Mouse (Mus musculus): Measurements from ENCODE around the gene Lin37. TPM values are rescaled to one million over a fixed set of nuclear protein-coding genes. Genes with fewer than 3 reads are reported as not detected.

Lin37 gene
- polyA plus RNA-seq (2015; fragmentation: Nextera tagmentation; extraction: Ambion mirVana) = 32.8 and 38.6 TPM in 2 replicates

GRCm38 (mm10) chr7:30559443-30559954 is at the start of gene Lin37:
Gene Lin37 (minus strand): TSS chr7:30559838.
- peak within 1 kb of the TSS; percentile 55 for H3K9ac ChIP-seq (replicated peaks; ENCODE audit: low read depth)
- peaks cover 12% of the 10 kb centered on the region; the same call in 1 of the 2 replicates for H3K4me1 ChIP-seq (ENCODE audit: insufficient read depth, low read depth, low read length)
- no peak for TF ChIP-seq EP300 (IDR thresholded peaks at IDR 0.05)
- no peak for TF ChIP-seq CTCF (IDR thresholded peaks at IDR 0.05)
- H3K27me3 ChIP-seq (replicated peaks; ENCODE audit: insufficient read depth, low read length) = no peaks in the 10 kb centered on the region
- DNase-seq (ENCODE audit: low spot score) (peak; percentile 99), ATAC-seq (peak; percentile 89)
- no peaks in the 10 kb centered on the region for H3K9me3 ChIP-seq (ENCODE audit: low read length)
- peak within 1 kb of the TSS; percentile 64 for H3K4me2 ChIP-seq (replicated peaks; ENCODE audit: low read depth, low read length)
- peaks cover 14% of the 10 kb centered on the region; the same call in 1 of the 2 replicates for H3K36me3 ChIP-seq (ENCODE audit: insufficient read depth, low read length)
- peak within 1 kb of the TSS; percentile 57 for H3K27ac ChIP-seq (ENCODE audit: low read length)
- WGBS = 1% methylated on average over 20 of the region's 20 CpGs
- peak within 1 kb of the TSS; percentile 49 for H3K4me3 ChIP-seq (ENCODE audit: low read depth, low read length)

GRCm38 (mm10) chr7:30608476-30608875 is 48.8 kb upstream of the Lin37 start:
- H3K36me3 ChIP-seq (ENCODE audit: insufficient read depth, low read length) = no peaks in the 10 kb centered on the region
- no peak for ATAC-seq
- no peak overlapping the region for H3K9ac ChIP-seq (replicated peaks; ENCODE audit: low read depth)
- no peak overlapping the region for H3K4me2 ChIP-seq (replicated peaks; ENCODE audit: low read depth, low read length)
- no peaks in the 10 kb centered on the region for H3K9me3 ChIP-seq (ENCODE audit: low read length)
- DNase-seq (ENCODE audit: low spot score) = no peak
- no peak overlapping the region for H3K27ac ChIP-seq (ENCODE audit: low read length)
- no peaks in the 10 kb centered on the region for H3K4me1 ChIP-seq (ENCODE audit: insufficient read depth, low read depth, low read length)
- H3K4me3 ChIP-seq (ENCODE audit: low read depth, low read length) = no peak overlapping the region
- WGBS = 52% methylated on average over 16 of the region's 16 CpGs
- TF ChIP-seq EP300 (IDR thresholded peaks at IDR 0.05) = no peak
- no peak for TF ChIP-seq CTCF (IDR thresholded peaks at IDR 0.05)
- H3K27me3 ChIP-seq (replicated peaks; ENCODE audit: insufficient read depth, low read length) = no peaks in the 10 kb centered on the region

GRCm38 (mm10) chr7:30607706-30608309 is 48.2 kb upstream of the Lin37 start:
- no peak overlapping the region for H3K9ac ChIP-seq (replicated peaks; ENCODE audit: low read depth)
- H3K27ac ChIP-seq (ENCODE audit: low read length) = no peak overlapping the region
- H3K4me1 ChIP-seq (ENCODE audit: insufficient read depth, low read depth, low read length) = no peaks in the 10 kb centered on the region
- no peaks in the 10 kb centered on the region for H3K36me3 ChIP-seq (ENCODE audit: insufficient read depth, low read length)
- no peaks in the 10 kb centered on the region for H3K9me3 ChIP-seq (ENCODE audit: low read length)
- ATAC-seq (peak; percentile 80), DNase-seq (ENCODE audit: low spot score) (peak; percentile 76)
- WGBS = 17% methylated on average over 8 of the region's 8 CpGs
- TF ChIP-seq CTCF (IDR thresholded peaks at IDR 0.05) (peak; percentile 85), EP300 (IDR thresholded peaks at IDR 0.05) (0 out of 2 replicates have a peak, but pooled peaks have one; percentile 39)
- H3K4me3 ChIP-seq (ENCODE audit: low read depth, low read length) = no peak overlapping the region
- no peaks in the 10 kb centered on the region for H3K27me3 ChIP-seq (replicated peaks; ENCODE audit: insufficient read depth, low read length)
- H3K4me2 ChIP-seq (replicated peaks; ENCODE audit: low read depth, low read length) = no peak overlapping the region

- no peak overlapping the region for H3K27ac ChIP-seq (ENCODE audit: low read length)
- no peak for TF ChIP-seq EP300 (IDR thresholded peaks at IDR 0.05)
- TF ChIP-seq CTCF (IDR thresholded peaks at IDR 0.05) = no peak
- no peak for DNase-seq (ENCODE audit: low spot score)
- H3K27me3 ChIP-seq (replicated peaks; ENCODE audit: insufficient read depth, low read length) = no peaks in the 10 kb centered on the region
- no peak overlapping the region for H3K4me2 ChIP-seq (replicated peaks; ENCODE audit: low read depth, low read length)
- H3K4me1 ChIP-seq (ENCODE audit: insufficient read depth, low read depth, low read length) = no peaks in the 10 kb centered on the region
- H3K36me3 ChIP-seq (ENCODE audit: insufficient read depth, low read length) = no peaks in the 10 kb centered on the region
- WGBS = 83% methylated on average over 8 of the region's 8 CpGs
- no peak overlapping the region for H3K9ac ChIP-seq (replicated peaks; ENCODE audit: low read depth)
- no peak overlapping the region for H3K4me3 ChIP-seq (ENCODE audit: low read depth, low read length)
- ATAC-seq = no peak
- H3K9me3 ChIP-seq (ENCODE audit: low read length) = no peaks in the 10 kb centered on the region
These were observed 45.3 kb upstream of the Lin37 start for GRCm38 (mm10) chr7:30604944-30605343.

GRCm38 (mm10) chr7:30604424-30604823 is 44.8 kb upstream of the Lin37 start:
- H3K27ac ChIP-seq (ENCODE audit: low read length) = no peak overlapping the region
- no peaks in the 10 kb centered on the region for H3K27me3 ChIP-seq (replicated peaks; ENCODE audit: insufficient read depth, low read length)
- TF ChIP-seq EP300 (IDR thresholded peaks at IDR 0.05) (no peak), CTCF (IDR thresholded peaks at IDR 0.05) (no peak)
- no peak for ATAC-seq
- no peak for DNase-seq (ENCODE audit: low spot score)
- no peak overlapping the region for H3K9ac ChIP-seq (replicated peaks; ENCODE audit: low read depth)
- no peak overlapping the region for H3K4me3 ChIP-seq (ENCODE audit: low read depth, low read length)
- no peaks in the 10 kb centered on the region for H3K36me3 ChIP-seq (ENCODE audit: insufficient read depth, low read length)
- H3K4me1 ChIP-seq (ENCODE audit: insufficient read depth, low read depth, low read length) = no peaks in the 10 kb centered on the region
- H3K4me2 ChIP-seq (replicated peaks; ENCODE audit: low read depth, low read length) = no peak overlapping the region
- no peaks in the 10 kb centered on the region for H3K9me3 ChIP-seq (ENCODE audit: low read length)
- 40% methylated on average over 8 of the region's 8 CpGs for WGBS

- ATAC-seq (peak; percentile 76), DNase-seq (ENCODE audit: low spot score) (peak; percentile 96)
- Histone ChIP-seq H3K27me3 (replicated peaks; ENCODE audit: insufficient read depth, low read length) (no peaks in the 10 kb centered on the region), H3K4me2 (replicated peaks; ENCODE audit: low read depth, low read length) (no peak overlapping the region), H3K9me3 (ENCODE audit: low read length) (no peaks in the 10 kb centered on the region), H3K9ac (replicated peaks; ENCODE audit: low read depth) (no peak overlapping the region), H3K4me1 (ENCODE audit: insufficient read depth, low read depth, low read length) (no peaks in the 10 kb centered on the region; the same call in 1 of the 2 replicates), H3K4me3 (ENCODE audit: low read depth, low read length) (no peak overlapping the region), H3K36me3 (ENCODE audit: insufficient read depth, low read length) (no peaks in the 10 kb centered on the region), H3K27ac (ENCODE audit: low read length) (peak overlapping the region; percentile 91)
- TF ChIP-seq CTCF (IDR thresholded peaks at IDR 0.05) (no peak), EP300 (IDR thresholded peaks at IDR 0.05) (peak; percentile 99)
- WGBS = 27% methylated on average over 3 of the region's 3 CpGs
These were observed 42.9 kb upstream of the Lin37 start for GRCm38 (mm10) chr7:30602583-30602982.
